Mouse (Mus musculus): ENCODE results near the gene Olfr552. TPM values are rescaled to one million over a fixed set of nuclear protein-coding genes. Genes with fewer than 3 reads are reported as not detected.
"Not testable (repeated sequence)": the region's sequence is repeated elsewhere in the genome, so short reads cannot be mapped to it uniquely, and the experiment has no call there.

The Olfr552 gene
- polyA plus RNA-seq, 1 experiment from 2014 or later, result not detected

DNA sequence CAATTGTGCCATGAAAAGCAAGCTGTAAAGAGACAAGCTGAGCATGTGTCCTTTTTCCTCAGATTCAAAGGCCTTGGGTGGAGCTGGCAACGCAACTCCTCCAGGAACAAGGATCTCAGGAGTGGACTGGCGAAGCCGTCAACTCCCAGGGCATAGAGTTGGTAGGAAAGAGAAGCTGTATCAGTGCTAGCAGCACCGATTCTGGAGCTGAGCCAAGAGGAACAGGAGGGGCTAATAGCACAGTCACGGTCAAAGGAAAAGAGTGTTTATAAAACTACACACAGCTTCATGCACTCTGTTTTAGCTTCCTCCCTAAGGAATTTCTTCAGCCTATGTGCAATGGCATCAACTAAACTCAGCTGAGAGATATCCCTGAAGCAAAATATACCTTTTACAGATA, 22.0 kb downstream of the Olfr552 start:
- ChIA-PET POLR2A (no interaction called here), CTCF (no interaction called here)
- in situ Hi-C loops (cut with MboI; ENCODE audit: low pct_unique_long_range_greater_than_20kb), result no loop called here
- H3K27me3 ChIP-seq, result peaks cover 11% of the 10 kb centered on the region
- TF ChIP-seq CTCF (IDR thresholded peaks at IDR 0.05), result no peak
- ATAC-seq (no peak), DNase-seq (ENCODE audit: low read depth, low spot score) (no peak)

DNA sequence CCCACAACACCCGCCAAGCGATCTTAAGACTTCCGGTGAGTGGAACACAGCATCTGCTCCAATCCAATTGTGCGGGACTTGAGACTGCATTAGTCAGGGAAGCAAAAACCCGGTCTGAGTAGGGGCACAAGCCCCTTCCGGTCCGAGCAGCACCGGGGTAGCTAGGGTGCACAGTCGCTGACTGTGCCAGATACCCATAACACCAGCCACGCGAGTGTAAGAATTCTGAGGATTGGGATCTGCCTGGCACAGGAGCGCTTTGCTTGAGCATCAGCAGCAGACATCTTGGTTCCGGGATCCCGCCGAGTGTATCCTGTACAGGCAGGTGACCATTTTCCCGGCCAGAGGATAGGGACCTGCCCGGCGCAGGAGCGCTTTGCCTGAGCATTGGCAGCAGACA, 22.8 kb downstream of the Olfr552 start:
- DNase-seq (ENCODE audit: low read depth, low spot score); CTCF ChIA-PET; in situ Hi-C loops (cut with MboI; ENCODE audit: low pct_unique_long_range_greater_than_20kb); H3K27me3 ChIP-seq; ATAC-seq; POLR2A ChIA-PET: not testable (repeated sequence)

DNA sequence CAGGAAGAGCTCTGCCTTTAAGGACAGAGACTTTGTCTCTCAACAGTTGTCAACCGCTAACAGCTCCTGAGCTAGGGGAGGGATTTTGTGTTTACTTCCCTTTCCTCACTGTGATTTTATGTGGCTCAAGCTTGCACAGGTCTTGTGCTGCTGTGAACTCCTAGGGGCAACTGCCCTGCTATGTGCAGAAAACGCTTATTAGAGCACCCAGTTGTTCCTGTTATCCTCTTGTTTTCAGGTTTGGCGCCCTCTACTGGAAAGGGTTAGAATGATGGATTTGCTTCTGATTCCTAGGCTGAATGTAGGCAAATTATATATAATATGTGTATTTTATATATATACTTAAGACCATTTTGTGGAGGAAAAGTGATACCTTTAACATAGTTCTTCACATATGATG, 39.1 kb downstream of the Olfr552 start:
- ATAC-seq, result peak; percentile 51
- peak; percentile 49 for TF ChIP-seq CTCF (IDR thresholded peaks at IDR 0.05)
- POLR2A ChIA-PET, result no interaction called here

DNA sequence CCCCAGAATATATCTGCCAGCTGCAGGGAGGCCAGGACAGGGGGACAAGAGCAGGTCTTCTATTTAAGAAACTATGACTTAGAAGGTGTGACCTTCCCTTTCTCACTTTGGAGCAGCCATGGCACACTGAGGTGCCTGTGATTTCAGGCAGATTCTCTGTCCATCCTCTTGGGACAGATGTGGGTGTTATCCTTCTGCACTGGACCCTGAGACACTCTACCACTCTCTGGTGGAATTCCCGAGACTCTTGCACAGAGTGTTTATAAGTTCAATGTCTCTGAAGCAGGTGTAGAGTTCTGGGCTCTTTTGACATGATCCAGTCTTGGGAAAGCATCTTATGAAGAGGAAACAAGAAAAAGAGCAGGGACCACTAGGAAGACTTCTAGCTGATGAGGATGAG, 40.6 kb downstream of the Olfr552 start, which contains the start of gene Olfr554:
Gene Olfr554, plus strand, starts transcription at position 301 of the 400 bp plus-strand sequence.
- ATAC-seq (no peak), DNase-seq (ENCODE audit: low read depth, low spot score) (no peak)
- in situ Hi-C loops (cut with MboI; ENCODE audit: low pct_unique_long_range_greater_than_20kb), result loop anchor here (5.0 kb wide), 1 partner anchor 131 kb away; no protein-coding TSS in a partner anchor
- POLR2A ChIA-PET, result no interaction called here
- H3K27me3 ChIP-seq, result peaks cover 16% of the 10 kb centered on the region
- CTCF ChIA-PET, result interaction anchor here (3.6 kb wide), 1 partner anchor 125 kb away, joined by 17 read pairs; no protein-coding TSS in a partner anchor
- no peak for TF ChIP-seq CTCF (IDR thresholded peaks at IDR 0.05)

More for the DNA sequence above, 39.1 kb downstream of the Olfr552 start:
- CTCF ChIA-PET, result interaction anchor here (1.5 to 3.6 kb wide), 2 partner anchors 124 to 129 kb away, joined by 4 to 17 read pairs; no protein-coding TSS in a partner anchor
- peaks cover 16% of the 10 kb centered on the region for H3K27me3 ChIP-seq
- peak; percentile 2 for DNase-seq (ENCODE audit: low read depth, low spot score)
- in situ Hi-C loops (cut with MboI; ENCODE audit: low pct_unique_long_range_greater_than_20kb), result loop anchor here (5.0 kb wide), 1 partner anchor 129 kb away; no protein-coding TSS in a partner anchor

DNA sequence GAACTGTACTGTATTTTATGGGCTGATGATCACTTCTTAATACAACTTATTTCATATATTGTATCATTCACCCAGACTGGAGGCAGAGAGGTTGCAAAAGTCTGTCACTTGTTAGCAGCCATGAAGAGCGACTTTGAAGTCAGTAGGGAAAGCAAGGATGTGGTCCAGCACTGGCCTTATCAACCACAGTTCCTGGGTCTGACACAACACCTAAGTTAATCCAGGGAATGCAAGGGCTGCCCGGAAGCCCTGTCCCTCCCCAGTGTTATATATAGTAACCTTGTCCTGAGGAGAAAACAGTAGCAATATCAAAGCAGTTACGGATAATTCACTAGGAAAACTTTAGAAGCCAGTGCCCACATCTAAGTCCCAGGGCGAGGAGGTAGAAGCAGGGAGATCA, 47.4 kb downstream of the Olfr552 start:
- CTCF ChIA-PET; H3K27me3 ChIP-seq; ATAC-seq; DNase-seq (ENCODE audit: low read depth, low spot score); in situ Hi-C loops (cut with MboI; ENCODE audit: low pct_unique_long_range_greater_than_20kb); POLR2A ChIA-PET: not testable (repeated sequence)

Other genes with a start within 250 kb of the Olfr552 start
- gene Rrm1, start 156.1 kb upstream of the Olfr552 start, polyA plus RNA-seq (2021), result 85.9 TPM
- not detected for gene Olfr543, start 116.1 kb upstream of the Olfr552 start, polyA plus RNA-seq (2021)
- gene Olfr544, start 109.5 kb upstream of the Olfr552 start, polyA plus RNA-seq (2021), result not detected
- gene Olfr545, start 98.2 kb upstream of the Olfr552 start, polyA plus RNA-seq (2021), result not detected
- gene Olfr547, start 63.0 kb upstream of the Olfr552 start, polyA plus RNA-seq (2021), result not detected
- gene Olfr548-ps1, start 56.9 kb upstream of the Olfr552 start, polyA plus RNA-seq (2021), result not detected
- gene Olfr549, start 47.9 kb upstream of the Olfr552 start, polyA plus RNA-seq (2021), result not detected
- 8.7 TPM for gene Trim21, start 32.3 kb upstream of the Olfr552 start, polyA plus RNA-seq (2021)
- not detected for gene Olfr550, start 26.3 kb upstream of the Olfr552 start, polyA plus RNA-seq (2021)
- gene Olfr551, start 5.9 kb upstream of the Olfr552 start, polyA plus RNA-seq (2021), result not detected
- not detected for gene Olfr553, start 20.4 kb downstream of the Olfr552 start, polyA plus RNA-seq (2021)
- gene Olfr554, start 40.7 kb downstream of the Olfr552 start, polyA plus RNA-seq (2021), result not detected
- not detected for gene Olfr555, start 61.1 kb downstream of the Olfr552 start, polyA plus RNA-seq (2021)
- gene Olfr556, start 67.1 kb downstream of the Olfr552 start, polyA plus RNA-seq (2021), result not detected
- gene Trim68, start 89.6 kb downstream of the Olfr552 start, polyA plus RNA-seq (2021), result 8.5 TPM
- not detected for gene Olfr557, start 98.1 kb downstream of the Olfr552 start, polyA plus RNA-seq (2021)
- gene Olfr558, start 104.4 kb downstream of the Olfr552 start, polyA plus RNA-seq (2021), result not detected
- gene Olfr33, start 121.3 kb downstream of the Olfr552 start, polyA plus RNA-seq (2021), result not detected
- gene Olfr559, start 129.7 kb downstream of the Olfr552 start, polyA plus RNA-seq (2021), result not detected
- not detected for gene Olfr560, start 161.6 kb downstream of the Olfr552 start, polyA plus RNA-seq (2021)
- not detected for gene Olfr78, start 161.7 kb downstream of the Olfr552 start, polyA plus RNA-seq (2021)
- not detected for gene Olfr561, start 173.5 kb downstream of the Olfr552 start, polyA plus RNA-seq (2021)
- gene Olfr564, start 205.7 kb downstream of the Olfr552 start, polyA plus RNA-seq (2021), result not detected

Measured in Patski (cell line).